Mouse (Mus musculus) midbrain, embryonic 10.5 days (tissue): ENCODE data around the gene Csf2rb2. TPM values are rescaled to one million over a fixed set of nuclear protein-coding genes. Genes with fewer than 3 reads are reported as not detected.
A peak's percentile ranks its signal among the peaks of the same experiment; 100 is the strongest.

ENCODE experiments used
- DNase-seq: peaks from one replicate; pipeline ENCODE4 v3.0.0-alpha.2; 2017; ENCODE audit warnings: low spot score
- H3K27ac ChIP-seq: fragments of 300-500 bp; sonication (generic); replicated peaks from 2 replicates; pipeline ENCODE4 v1.5.1; 2016; ENCODE audit warnings: mild to moderate bottlenecking
- H3K27me3 ChIP-seq: fragments of 300-500 bp; sonication (generic); 2 replicates; pipeline ENCODE4 v1.6.1; 2016; ENCODE audit warnings: low read depth, mild to moderate bottlenecking; ENCODE audit not compliant: poor library complexity, severe bottlenecking
- H3K36me3 ChIP-seq: fragments of 300-500 bp; sonication (generic); 2 replicates; pipeline ENCODE4 v1.6.1; 2016; ENCODE audit warnings: mild to moderate bottlenecking, moderate library complexity
- H3K4me1 ChIP-seq: fragments of 300-500 bp; sonication (generic); 2 replicates; pipeline ENCODE4 v1.6.1; 2016
- H3K4me3 ChIP-seq: fragments of 300-500 bp; sonication (generic); 2 replicates; pipeline ENCODE4 v1.5.1; 2016; ENCODE audit warnings: mild to moderate bottlenecking, moderate library complexity
- H3K9me3 ChIP-seq: fragments of 300-500 bp; sonication (generic); replicated peaks from 2 replicates; pipeline ENCODE4 v1.6.1; 2016; ENCODE audit warnings: mild to moderate bottlenecking
- WGBS: fragments of 180-500 bp; shearing (Covaris S2); methylation state at CpG from one replicate; pipeline ENCODE4 v1.1.7; 2016; 5-methylcytosine and 5-hydroxymethylcytosine counted together
- microRNA-seq: library from miRNA; unstranded; fragments of <30 nt; microRNA quantifications from one replicate; pipeline ENCODE4, GENCODE M21; 2017
- polyA plus RNA-seq: library from polyadenylated mRNA; unstranded; fragments of >200 nt; fragmentation: Nextera tagmentation; extraction: Ambion mirVana; gene quantifications from 2 replicates; pipeline ENCODE4 v1.2.1, GENCODE M21; 2016

Csf2rb2 gene
- polyA plus RNA-seq, 1 experiment from 2014 or later: 0.37 TPM

- no peaks in the 10 kb centered on the region for H3K27me3 ChIP-seq
- no peaks in the 10 kb centered on the region for H3K36me3 ChIP-seq
- H3K27ac ChIP-seq: no peak overlapping the region
- no peak for DNase-seq
- no peaks in the 10 kb centered on the region for H3K4me1 ChIP-seq
- no peaks in the 10 kb centered on the region for H3K9me3 ChIP-seq
- H3K4me3 ChIP-seq: no peak overlapping the region
- WGBS: 82% methylated on average over 8 of the region's 8 CpGs
Observed at GRCm38 (mm10) chr15:78243061-78243460, 62.5 kb downstream of the Csf2rb2 start.

- H3K9me3 ChIP-seq: no peaks in the 10 kb centered on the region
- no peak overlapping the region for H3K27ac ChIP-seq
- DNase-seq: no peak
- no peak overlapping the region for H3K4me3 ChIP-seq
- 58% methylated on average over 11 of the region's 11 CpGs for WGBS
- H3K36me3 ChIP-seq: no peaks in the 10 kb centered on the region
- no peaks in the 10 kb centered on the region for H3K4me1 ChIP-seq
- H3K27me3 ChIP-seq: no peaks in the 10 kb centered on the region
Observed at GRCm38 (mm10) chr15:78241335-78241734, 64.2 kb downstream of the Csf2rb2 start.

GRCm38 (mm10) chr15:78239956-78240617 is 65.4 kb downstream of the Csf2rb2 start:
- 85% methylated on average over 14 of the region's 14 CpGs for whole genome bisulfite sequencing
- no peaks in the 10 kb centered on the region for H3K9me3 ChIP-seq

GRCm38 (mm10) chr15:78239453-78239852 is 66.1 kb downstream of the Csf2rb2 start:
- Histone ChIP-seq H3K27ac (no peak overlapping the region), H3K9me3 (no peaks in the 10 kb centered on the region), H3K27me3 (no peaks in the 10 kb centered on the region), H3K4me1 (no peaks in the 10 kb centered on the region), H3K36me3 (no peaks in the 10 kb centered on the region), H3K4me3 (no peak overlapping the region)
- DNase-seq: peak; percentile 53
- WGBS: 26% methylated on average over 10 of the region's 10 CpGs

More at GRCm38 (mm10) chr15:78239956-78240617, 65.4 kb downstream of the Csf2rb2 start:
- Histone ChIP-seq H3K27me3 (no peaks in the 10 kb centered on the region), H3K27ac (no peak overlapping the region), H3K4me1 (no peaks in the 10 kb centered on the region), H3K4me3 (no peak overlapping the region), H3K36me3 (no peaks in the 10 kb centered on the region)
- DNase-seq: no peak

GRCm38 (mm10) chr15:78234823-78235509 is 70.6 kb downstream of the Csf2rb2 start:
- Histone ChIP-seq H3K9me3 (no peaks in the 10 kb centered on the region), H3K36me3 (no peaks in the 10 kb centered on the region), H3K27me3 (no peaks in the 10 kb centered on the region), H3K4me1 (peaks cover 10% of the 10 kb centered on the region), H3K27ac (no peak overlapping the region), H3K4me3 (no peak overlapping the region)
- no peak for DNase-seq
- WGBS: 70% methylated on average over 5 of the region's 5 CpGs

Small RNA genes within 50 kb of the gene (microRNA-seq; reads per million reads assigned to microRNA genes)
- gene Mir7676-1: not detected
- not detected for gene Mir7676-2

Other genes with a start within 250 kb of the Csf2rb2 start
- gene Cacng2, start 185.7 kb downstream of the Csf2rb2 start, polyA plus RNA-seq: 0.22 and 0.60 TPM in 2 replicates
- gene Ift27, start 131.6 kb downstream of the Csf2rb2 start, polyA plus RNA-seq: 172 and 181 TPM in 2 replicates
- gene Pvalb, start 99.3 kb downstream of the Csf2rb2 start, polyA plus RNA-seq: 0.12 TPM in 1 of 2 replicates, not detected in the other
- gene Ncf4, start 60.9 kb downstream of the Csf2rb2 start, polyA plus RNA-seq: 3.5 and 6.6 TPM in 2 replicates
- 2.7 and 3.5 TPM in 2 replicates for gene Csf2rb, start 20.0 kb upstream of the Csf2rb2 start, polyA plus RNA-seq
- not detected in 2 replicates for gene Tex33, start 90.2 kb upstream of the Csf2rb2 start, polyA plus RNA-seq
- 8.1 and 9.8 TPM in 2 replicates for gene Tst, start 100.2 kb upstream of the Csf2rb2 start, polyA plus RNA-seq
- 0.61 and 1.6 TPM in 2 replicates for gene Mpst, start 100.7 kb upstream of the Csf2rb2 start, polyA plus RNA-seq
- 64.0 and 68.3 TPM in 2 replicates for gene Kctd17, start 122.8 kb upstream of the Csf2rb2 start, polyA plus RNA-seq
- 0.21 and 0.52 TPM in 2 replicates for gene Tmprss6, start 162.9 kb upstream of the Csf2rb2 start, polyA plus RNA-seq
- not detected in 2 replicates for gene Il2rb, start 189.6 kb upstream of the Csf2rb2 start, polyA plus RNA-seq
- gene C1qtnf6, start 225.7 kb upstream of the Csf2rb2 start, polyA plus RNA-seq: 10.0 and 11.0 TPM in 2 replicates
- 0.02 TPM in 1 of 2 replicates, not detected in the other for gene Sstr3, start 239.0 kb upstream of the Csf2rb2 start, polyA plus RNA-seq